Mouse (Mus musculus): ENCODE results near the gene Rsph3b.

Gene Rsph3b

GRCm38 (mm10) chr17:6863521-6863920, 85.0 kb downstream of the Rsph3b start:
- DNase-seq (ENCODE audit: low spot score): no peak

GRCm38 (mm10) chr17:6862040-6862780, 86.3 kb downstream of the Rsph3b start:
- DNase-seq (ENCODE audit: low spot score): no peak

GRCm38 (mm10) chr17:6861181-6862039, 87.1 kb downstream of the Rsph3b start:
- DNase-seq (ENCODE audit: low spot score): no peak

- no peak for DNase-seq (ENCODE audit: low spot score)
These were observed 88.0 kb downstream of the Rsph3b start for GRCm38 (mm10) chr17:6860491-6860897.

GRCm38 (mm10) chr17:6860067-6860466, 88.4 kb downstream of the Rsph3b start:
- DNase-seq (ENCODE audit: low spot score): no peak
